Mouse (Mus musculus) limb, embryonic 13.5 days (tissue): ENCODE measurements at regions not wholly inside any gene's neighbourhood (a gene's known extent, or its start where the extent isn't known, plus 50 kb on each side); places are given as distances from the start of the nearest gene placed in this dataset.
A peak's percentile ranks its signal among the peaks of the same experiment; 100 is the strongest.

Experiments used
- ATAC-seq: fragments of 200-750 bp; cut with Nextera tagmentation; 2 replicates; pipeline ENCODE4 v1.8.0; 2017; ENCODE audit warnings: low read depth, moderate number of reproducible peaks, moderate TSS enrichment; ENCODE audit not compliant: low FRiP score
- H3K27ac ChIP-seq: fragments of 300-500 bp; sonication (generic); 2 replicates; pipeline ENCODE4 v1.5.1; 2015; ENCODE audit warnings: inconsistent platforms, mild to moderate bottlenecking, moderate library complexity
- H3K27me3 ChIP-seq: fragments of 300-500 bp; sonication (generic); 2 replicates; pipeline ENCODE4 v1.6.1; 2015; ENCODE audit warnings: mild to moderate bottlenecking, inconsistent platforms
- H3K36me3 ChIP-seq: fragments of 300-500 bp; sonication (generic); 2 replicates; pipeline ENCODE4 v1.6.1; 2015; ENCODE audit warnings: inconsistent platforms, mild to moderate bottlenecking, moderate library complexity
- H3K4me1 ChIP-seq: fragments of 300-500 bp; sonication (generic); 2 replicates; pipeline ENCODE4 v1.6.1; 2015; ENCODE audit warnings: inconsistent platforms
- H3K4me2 ChIP-seq: fragments of 300-500 bp; sonication (generic); replicated peaks from 2 replicates; pipeline ENCODE4 v1.6.1; 2015; ENCODE audit warnings: inconsistent platforms, mild to moderate bottlenecking, moderate library complexity
- H3K4me3 ChIP-seq: fragments of 300-500 bp; sonication (generic); 2 replicates; pipeline ENCODE4 v1.5.1; 2015; ENCODE audit warnings: moderate library complexity, mild to moderate bottlenecking, inconsistent platforms
- H3K9ac ChIP-seq: fragments of 300-500 bp; sonication (generic); 2 replicates; pipeline ENCODE4 v1.6.1; 2015; ENCODE audit warnings: mild to moderate bottlenecking, inconsistent platforms
- H3K9me3 ChIP-seq: fragments of 300-500 bp; sonication (generic); 2 replicates; pipeline ENCODE4 v1.6.1; 2016; ENCODE audit warnings: inconsistent platforms
- WGBS: fragments of 180-500 bp; shearing (Covaris S2); methylation state at CpG from one replicate; pipeline ENCODE4 v1.1.7; 2015; 5-methylcytosine and 5-hydroxymethylcytosine counted together

- 67% methylated on average over 7 of the region's 7 CpGs for WGBS
- H3K4me2 ChIP-seq = no peak overlapping the region
- H3K4me1 ChIP-seq = peaks cover 12% of the 10 kb centered on the region
- H3K36me3 ChIP-seq = no peaks in the 10 kb centered on the region
- no peaks in the 10 kb centered on the region for H3K9me3 ChIP-seq
- no peak overlapping the region for H3K27ac ChIP-seq
- H3K9ac ChIP-seq = no peak overlapping the region
- H3K4me3 ChIP-seq = no peak overlapping the region
- ATAC-seq = no peak
- H3K27me3 ChIP-seq = no peaks in the 10 kb centered on the region
Measured at GRCm38 (mm10) chr8:24353842-24354241, 371.8 kb downstream of the Adam3 start.

- WGBS = 62% methylated on average over 9 of the region's 9 CpGs
- peaks cover 15% of the 10 kb centered on the region for H3K4me1 ChIP-seq
- no peak for ATAC-seq
- no peak overlapping the region for H3K4me2 ChIP-seq
- H3K4me3 ChIP-seq = no peak overlapping the region
- no peaks in the 10 kb centered on the region for H3K27me3 ChIP-seq
- H3K36me3 ChIP-seq = no peaks in the 10 kb centered on the region
- no peaks in the 10 kb centered on the region for H3K9me3 ChIP-seq
- H3K9ac ChIP-seq = no peak overlapping the region
- no peak overlapping the region for H3K27ac ChIP-seq
Measured at GRCm38 (mm10) chr8:24352322-24352721, 373.3 kb downstream of the Adam3 start.

- Histone ChIP-seq H3K4me2 (peak overlapping the region; percentile 25; the same call in 1 of the 2 replicates), H3K9me3 (no peaks in the 10 kb centered on the region), H3K9ac (no peak overlapping the region), H3K27ac (no peak overlapping the region), H3K36me3 (no peaks in the 10 kb centered on the region), H3K4me1 (peaks cover 18% of the 10 kb centered on the region), H3K27me3 (no peaks in the 10 kb centered on the region), H3K4me3 (no peak overlapping the region)
- ATAC-seq = no peak
- WGBS = 21% methylated on average over 6 of the region's 6 CpGs
Measured at GRCm38 (mm10) chr8:24351760-24352159, 373.9 kb downstream of the Adam3 start.

- no peak overlapping the region for H3K27ac ChIP-seq
- H3K9ac ChIP-seq = no peak overlapping the region
- no peak overlapping the region for H3K4me2 ChIP-seq
- ATAC-seq = peak; percentile 75
- no peaks in the 10 kb centered on the region for H3K9me3 ChIP-seq
- H3K4me1 ChIP-seq = peaks cover 16% of the 10 kb centered on the region
- H3K36me3 ChIP-seq = no peaks in the 10 kb centered on the region
- no peak overlapping the region for H3K4me3 ChIP-seq
- no peaks in the 10 kb centered on the region for H3K27me3 ChIP-seq
- 37% methylated on average over 6 of the region's 6 CpGs for WGBS
Measured at GRCm38 (mm10) chr8:24346390-24347113, 379.1 kb downstream of the Adam3 start.

- Histone ChIP-seq H3K9me3 (no peaks in the 10 kb centered on the region), H3K4me3 (no peak overlapping the region), H3K4me2 (no peak overlapping the region), H3K27ac (no peak overlapping the region), H3K36me3 (no peaks in the 10 kb centered on the region), H3K9ac (no peak overlapping the region), H3K27me3 (no peaks in the 10 kb centered on the region), H3K4me1 (peaks cover 18% of the 10 kb centered on the region)
- no peak for ATAC-seq
- WGBS = 91% methylated on average over 9 of the region's 9 CpGs
Measured at GRCm38 (mm10) chr8:24338694-24339093, 387.0 kb downstream of the Adam3 start.

- H3K27ac ChIP-seq = no peak overlapping the region
- H3K4me2 ChIP-seq = peak overlapping the region; percentile 2; the same call in 1 of the 2 replicates
- no peak overlapping the region for H3K4me3 ChIP-seq
- no peaks in the 10 kb centered on the region for H3K9me3 ChIP-seq
- peaks cover 18% of the 10 kb centered on the region for H3K4me1 ChIP-seq
- ATAC-seq = peak; percentile 40; the same call in 1 of the 2 replicates
- H3K36me3 ChIP-seq = no peaks in the 10 kb centered on the region
- no peak overlapping the region for H3K9ac ChIP-seq
- no peaks in the 10 kb centered on the region for H3K27me3 ChIP-seq
- 60% methylated on average over 6 of the region's 6 CpGs for WGBS
Measured at GRCm38 (mm10) chr8:24337635-24338034, 388.0 kb downstream of the Adam3 start.

- Histone ChIP-seq H3K27ac (no peak overlapping the region), H3K27me3 (no peaks in the 10 kb centered on the region), H3K4me1 (peaks cover 18% of the 10 kb centered on the region), H3K4me3 (no peak overlapping the region), H3K4me2 (no peak overlapping the region), H3K36me3 (no peaks in the 10 kb centered on the region), H3K9ac (no peak overlapping the region), H3K9me3 (no peaks in the 10 kb centered on the region)
- 38% methylated on average over 5 of the region's 5 CpGs for WGBS
- no peak for ATAC-seq
Measured at GRCm38 (mm10) chr8:24335709-24336108, 389.9 kb downstream of the Adam3 start.

- Histone ChIP-seq H3K9ac (no peak overlapping the region), H3K36me3 (no peaks in the 10 kb centered on the region), H3K27ac (no peak overlapping the region), H3K9me3 (no peaks in the 10 kb centered on the region), H3K4me3 (no peak overlapping the region), H3K27me3 (no peaks in the 10 kb centered on the region), H3K4me2 (no peak overlapping the region), H3K4me1 (peaks cover 17% of the 10 kb centered on the region)
- WGBS = 87% methylated on average over 4 of the region's 4 CpGs
- ATAC-seq = no peak
Measured at GRCm38 (mm10) chr8:24333705-24334104, 391.9 kb downstream of the Adam3 start.

- no peak overlapping the region for H3K4me3 ChIP-seq
- H3K27me3 ChIP-seq = no peaks in the 10 kb centered on the region
- H3K27ac ChIP-seq = no peak overlapping the region
- H3K4me1 ChIP-seq = 0 out of 2 replicates have a peak, but pooled peaks cover 5% of the 10 kb centered on the region
- WGBS = 64% methylated on average over 4 of the region's 4 CpGs
- H3K9ac ChIP-seq = no peak overlapping the region
- H3K4me2 ChIP-seq = no peak overlapping the region
- ATAC-seq = no peak
- H3K9me3 ChIP-seq = no peaks in the 10 kb centered on the region
- H3K36me3 ChIP-seq = no peaks in the 10 kb centered on the region
Measured at GRCm38 (mm10) chr8:24310893-24311292, 414.8 kb downstream of the Adam3 start.

GRCm38 (mm10) chr8:24294565-24294964 lies 431.1 kb downstream of the Adam3 start:
- Histone ChIP-seq H3K4me1 (peaks cover 15% of the 10 kb centered on the region), H3K9ac (no peak overlapping the region), H3K9me3 (peaks cover 8% of the 10 kb centered on the region), H3K27ac (no peak overlapping the region), H3K36me3 (no peaks in the 10 kb centered on the region), H3K27me3 (no peaks in the 10 kb centered on the region; the same call in 1 of the 2 replicates), H3K4me3 (no peak overlapping the region), H3K4me2 (no peak overlapping the region)
- 66% methylated on average over 1 of the region's 1 CpGs for WGBS
- ATAC-seq = no peak

GRCm38 (mm10) chr8:24287861-24288260 lies 437.8 kb downstream of the Adam3 start:
- Histone ChIP-seq H3K4me1 (no peaks in the 10 kb centered on the region), H3K36me3 (no peaks in the 10 kb centered on the region), H3K27me3 (0 out of 2 replicates have a peak, but pooled peaks cover 4% of the 10 kb centered on the region), H3K27ac (no peak overlapping the region), H3K9ac (no peak overlapping the region), H3K4me3 (no peak overlapping the region), H3K4me2 (no peak overlapping the region), H3K9me3 (peaks cover 14% of the 10 kb centered on the region)
- ATAC-seq = no peak
- WGBS = 82% methylated on average over 6 of the region's 6 CpGs

GRCm38 (mm10) chr8:24284966-24285365 lies 440.7 kb downstream of the Adam3 start:
- 0 out of 2 replicates have a peak, but pooled peaks cover 4% of the 10 kb centered on the region for H3K27me3 ChIP-seq
- no peaks in the 10 kb centered on the region for H3K36me3 ChIP-seq
- H3K27ac ChIP-seq = no peak overlapping the region
- WGBS = 69% methylated on average over 2 of the region's 2 CpGs
- no peaks in the 10 kb centered on the region for H3K4me1 ChIP-seq
- peaks cover 6% of the 10 kb centered on the region; the same call in 1 of the 2 replicates for H3K9me3 ChIP-seq
- no peak overlapping the region for H3K4me3 ChIP-seq
- no peak overlapping the region for H3K9ac ChIP-seq
- ATAC-seq = no peak
- H3K4me2 ChIP-seq = no peak overlapping the region
